Mouse (Mus musculus): ENCODE data around the gene Tldc1.

Tldc1 gene

GRCm38 (mm10) chr8:119778263-119778662, at the start of gene Tldc1:
Gene Tldc1 (minus strand): TSS chr8:119778416.
- DNase-seq (ENCODE audit: low read depth) = peak; percentile 98

GRCm38 (mm10) chr8:119827721-119828153, 49.5 kb upstream of the Tldc1 start:
- DNase-seq (ENCODE audit: low read depth) = no peak

DNA sequence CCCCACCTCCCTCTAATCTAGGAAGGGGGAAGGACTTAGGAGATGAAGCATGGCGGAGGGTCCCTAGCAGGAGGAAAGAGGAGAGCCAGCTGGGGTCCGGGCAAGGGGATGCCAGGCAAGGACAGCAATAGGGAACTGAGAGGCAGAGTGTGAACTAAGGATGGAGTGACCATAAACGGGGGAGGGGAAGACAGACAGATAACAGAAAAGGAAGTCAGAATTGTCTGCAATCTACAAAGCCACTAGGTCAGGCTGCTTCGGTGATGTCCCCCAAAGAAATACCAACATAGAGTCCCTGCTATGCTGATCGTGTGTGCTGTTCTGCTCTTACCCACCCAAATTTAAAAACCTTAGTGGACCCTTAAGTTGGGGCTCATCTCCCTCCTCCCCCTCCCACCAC, 48.8 kb upstream of the Tldc1 start:
- no peak for DNase-seq (ENCODE audit: low read depth)

- DNase-seq (ENCODE audit: low read depth) = no peak
Observed at GRCm38 (mm10) chr8:119825950-119826730, 47.9 kb upstream of the Tldc1 start.

- DNase-seq (ENCODE audit: low read depth) = no peak
Observed at GRCm38 (mm10) chr8:119824809-119825273, 46.6 kb upstream of the Tldc1 start.

DNA sequence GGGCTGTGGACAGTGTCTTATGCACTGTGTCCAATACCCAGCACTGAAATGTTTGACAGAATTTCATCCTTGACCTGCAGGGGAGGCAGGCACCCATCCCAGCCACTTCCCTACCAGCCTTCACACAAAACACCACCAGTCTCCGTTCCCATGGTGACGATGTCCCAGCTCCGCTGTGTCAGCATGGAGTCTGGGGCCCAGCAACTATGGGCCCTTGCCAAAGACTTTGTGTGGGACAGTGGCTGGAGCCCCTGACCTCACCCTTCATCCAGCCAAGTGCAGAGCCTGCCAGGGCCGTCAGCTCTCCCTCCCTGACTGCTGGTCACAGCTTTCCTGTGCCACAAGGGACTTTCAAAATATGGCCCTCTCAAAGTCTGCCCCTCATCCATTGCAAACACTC, 45.9 kb upstream of the Tldc1 start:
- DNase-seq (ENCODE audit: low read depth) = no peak

- DNase-seq (ENCODE audit: low read depth) = no peak
Observed at GRCm38 (mm10) chr8:119823278-119823677, 45.1 kb upstream of the Tldc1 start.

DNA sequence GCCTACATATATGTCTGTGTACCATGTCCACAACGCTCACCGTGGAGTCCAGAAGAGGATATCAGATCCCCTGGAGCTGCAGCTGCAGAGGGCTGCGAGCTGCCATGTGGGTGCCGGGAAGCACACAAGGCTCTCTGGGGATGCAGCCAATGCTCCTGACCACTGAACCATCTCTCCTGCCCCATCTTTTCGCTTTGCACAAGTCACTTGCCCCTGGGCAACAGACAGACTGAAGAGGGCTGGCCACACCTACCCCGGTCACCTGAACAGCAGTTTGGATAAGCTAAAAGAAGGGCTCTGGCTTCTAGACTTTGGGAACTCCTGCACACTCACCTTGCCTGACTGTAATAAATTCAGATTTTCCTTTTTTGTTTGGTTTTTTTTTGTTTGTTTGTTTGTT, 43.5 kb upstream of the Tldc1 start:
- no peak for DNase-seq (ENCODE audit: low read depth)

DNA sequence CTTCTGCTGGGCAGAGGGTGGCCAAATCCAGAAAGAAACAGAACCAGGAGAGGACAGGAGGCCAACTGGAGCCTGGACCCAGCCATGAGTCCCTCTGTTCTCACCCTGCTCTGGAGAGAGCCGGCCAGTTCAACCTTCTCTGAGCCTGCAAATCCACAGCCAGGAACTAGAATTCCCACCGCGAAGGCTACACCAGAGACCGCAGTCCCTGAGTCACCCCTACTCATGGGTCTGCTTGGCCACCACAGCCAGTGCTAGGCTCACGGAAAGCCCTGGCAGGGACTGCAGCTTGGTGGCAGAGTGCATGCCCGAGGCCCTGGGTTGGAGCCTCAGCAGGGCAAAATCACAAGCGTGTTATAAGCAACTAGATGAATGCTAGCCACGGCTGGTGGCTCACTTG, 41.8 kb upstream of the Tldc1 start:
- DNase-seq (ENCODE audit: low read depth) = no peak

GRCm38 (mm10) chr8:119819316-119819715, 41.1 kb upstream of the Tldc1 start:
- no peak for DNase-seq (ENCODE audit: low read depth)

- no peak for DNase-seq (ENCODE audit: low read depth)
Observed at GRCm38 (mm10) chr8:119817446-119817845, 39.2 kb upstream of the Tldc1 start.

GRCm38 (mm10) chr8:119816219-119816618, 38.0 kb upstream of the Tldc1 start:
- no peak for DNase-seq (ENCODE audit: low read depth)

GRCm38 (mm10) chr8:119812650-119813431, 34.6 kb upstream of the Tldc1 start:
- no peak for DNase-seq (ENCODE audit: low read depth)

DNA sequence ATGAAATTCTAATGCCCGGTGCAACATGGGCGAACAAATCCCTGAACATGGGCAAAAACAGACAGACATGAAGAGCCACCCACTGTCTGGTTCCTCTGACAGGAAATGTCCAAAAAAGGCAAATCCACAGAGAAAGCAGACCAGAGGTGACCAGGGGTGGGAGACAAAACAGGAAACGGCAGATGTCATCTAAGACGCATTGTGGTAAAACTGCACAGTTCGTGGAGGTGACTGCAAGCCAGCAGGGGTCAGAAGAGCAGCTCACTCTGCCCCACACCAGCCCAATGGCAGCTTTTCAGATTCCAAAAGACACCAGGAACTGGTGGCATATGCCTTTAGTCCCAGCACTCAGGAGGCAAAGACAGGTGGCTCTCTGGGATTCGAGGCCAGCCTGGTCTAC, 33.7 kb upstream of the Tldc1 start:
- DNase-seq (ENCODE audit: low read depth) = no peak

GRCm38 (mm10) chr8:119810953-119811499, 32.8 kb upstream of the Tldc1 start:
- no peak for DNase-seq (ENCODE audit: low read depth)

DNA sequence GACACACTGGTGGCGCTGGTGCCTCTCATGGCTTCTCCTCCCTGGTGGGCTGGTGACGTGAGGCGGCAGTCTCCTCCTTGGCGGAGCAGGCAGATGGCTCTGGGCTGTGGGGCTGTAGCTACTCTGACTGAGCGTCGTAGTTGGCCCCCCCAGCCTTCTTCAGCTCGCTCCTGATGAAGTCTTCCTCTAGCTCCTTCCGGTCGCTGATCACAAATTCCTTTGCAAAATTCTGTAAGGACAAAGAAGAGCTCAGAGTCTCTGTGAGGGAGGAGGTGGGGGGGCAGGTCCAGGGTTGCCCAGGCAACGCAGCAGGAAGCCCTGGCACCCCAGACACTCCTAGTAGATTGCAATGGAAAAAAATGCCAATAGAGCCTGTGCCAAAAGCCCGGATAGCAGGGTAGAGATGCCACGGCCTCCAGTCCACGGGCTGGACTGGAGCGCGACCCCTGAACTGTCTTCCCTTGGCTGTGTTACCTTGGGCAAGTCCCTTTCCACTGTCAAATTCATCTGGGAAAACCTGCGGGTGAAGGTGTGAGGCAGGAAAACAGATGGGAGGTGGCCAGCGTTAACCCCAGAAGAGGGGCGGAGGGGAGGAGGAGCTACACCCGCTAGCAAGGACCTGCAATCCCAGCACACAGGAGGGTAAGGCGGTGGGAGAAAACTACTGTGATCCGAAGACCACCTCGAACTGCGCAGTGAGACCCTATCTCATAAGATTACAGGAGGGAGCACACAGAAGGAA, 32.1 kb upstream of the Tldc1 start:
- no peak for DNase-seq (ENCODE audit: low read depth)

- no peak for DNase-seq (ENCODE audit: low read depth)
Observed at GRCm38 (mm10) chr8:119809620-119810019, 31.4 kb upstream of the Tldc1 start.

DNA sequence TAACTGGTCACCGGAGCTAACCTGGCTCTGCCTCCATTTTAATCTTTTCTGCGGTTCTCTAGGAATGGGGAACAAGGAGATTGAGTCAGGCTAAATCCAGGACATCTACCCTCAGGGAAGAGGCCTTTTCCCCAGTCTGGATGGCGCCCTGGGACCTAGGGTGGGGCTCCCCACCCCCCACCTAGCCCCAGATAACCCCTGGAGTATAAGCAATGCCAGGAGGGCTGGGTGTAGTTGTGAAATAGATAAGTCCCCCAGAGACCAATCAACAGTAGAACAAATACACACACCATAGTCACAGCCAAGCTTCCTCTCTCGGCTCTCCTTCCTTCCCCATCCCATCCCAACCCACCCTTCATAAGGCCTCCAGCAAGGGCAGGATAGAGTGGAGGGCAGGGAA, 29.5 kb upstream of the Tldc1 start:
- DNase-seq (ENCODE audit: low read depth) = no peak

DNA sequence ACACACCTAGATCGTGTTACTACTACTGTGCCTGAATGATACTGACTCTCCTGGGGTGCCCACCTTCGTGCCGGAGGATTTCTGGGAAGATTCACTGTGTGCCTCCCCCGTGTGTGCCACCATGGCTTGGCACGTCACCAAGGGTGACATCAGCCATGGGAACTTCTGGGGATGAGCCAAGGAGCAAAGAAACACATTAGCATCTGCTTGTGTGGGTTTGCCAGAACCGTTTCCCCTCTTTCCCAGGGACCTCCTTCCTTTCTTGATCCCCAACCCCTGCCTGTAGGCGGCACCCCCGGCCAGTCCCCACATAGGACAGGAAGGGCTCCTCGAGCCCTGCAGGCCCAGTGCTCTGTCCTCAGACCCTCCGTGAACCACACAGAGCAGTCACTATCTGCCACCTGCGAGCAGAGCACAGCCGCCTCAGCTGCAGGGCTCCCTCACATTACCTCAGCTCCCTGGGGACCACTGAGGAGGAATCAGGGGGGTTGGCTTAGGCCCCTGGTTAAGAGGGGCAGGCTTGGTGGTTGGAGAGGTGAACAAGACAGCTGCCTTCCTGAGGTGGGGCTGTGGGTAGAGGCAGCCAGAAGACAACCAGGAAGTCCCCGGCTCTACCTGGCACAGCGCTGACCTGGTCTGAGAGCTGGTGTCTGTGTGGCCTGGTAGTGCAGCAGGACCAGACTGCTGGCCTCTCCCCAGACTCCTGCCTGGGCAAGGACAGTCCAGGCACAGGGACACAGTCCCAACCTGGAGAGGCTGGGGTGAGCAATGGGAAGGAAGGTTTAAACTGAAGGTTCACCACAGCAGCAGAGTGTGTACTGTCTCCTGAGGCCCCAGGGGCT, 28.4 kb upstream of the Tldc1 start:
- DNase-seq (ENCODE audit: low read depth) = no peak

GRCm38 (mm10) chr8:119805275-119805674, 27.1 kb upstream of the Tldc1 start:
- DNase-seq (ENCODE audit: low read depth) = no peak

DNA sequence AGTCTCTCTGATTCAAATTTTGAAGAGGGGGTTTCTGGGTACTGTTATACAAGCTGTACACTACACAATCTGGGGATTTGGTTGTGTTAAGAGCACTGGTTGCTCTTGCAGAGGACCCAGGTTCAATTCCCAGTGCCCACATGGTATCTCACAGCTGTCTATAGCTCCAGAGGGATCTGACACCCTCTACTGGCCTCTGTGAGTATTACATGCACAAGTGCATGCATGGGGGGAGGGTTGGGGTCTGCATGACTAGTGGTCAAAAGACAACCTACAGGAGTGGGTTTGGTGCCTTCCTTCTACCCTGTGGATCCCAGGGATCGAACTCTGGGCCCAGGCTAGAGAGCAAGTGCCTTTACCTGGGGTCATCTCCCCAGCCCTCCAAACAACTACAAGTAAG, 24.4 kb upstream of the Tldc1 start:
- DNase-seq (ENCODE audit: low read depth) = no peak

Measured in fibroblast of lung, adult 2 months (primary cell).